Mouse (Mus musculus): ENCODE results near the gene Tpgs1. TPM values are rescaled to one million over a fixed set of nuclear protein-coding genes. Genes with fewer than 3 reads are reported as not detected.

The Tpgs1 gene
- total and polyA plus RNA-seq, 3 experiments = 23.5 to 48.0 TPM; not detected in 1

DNA sequence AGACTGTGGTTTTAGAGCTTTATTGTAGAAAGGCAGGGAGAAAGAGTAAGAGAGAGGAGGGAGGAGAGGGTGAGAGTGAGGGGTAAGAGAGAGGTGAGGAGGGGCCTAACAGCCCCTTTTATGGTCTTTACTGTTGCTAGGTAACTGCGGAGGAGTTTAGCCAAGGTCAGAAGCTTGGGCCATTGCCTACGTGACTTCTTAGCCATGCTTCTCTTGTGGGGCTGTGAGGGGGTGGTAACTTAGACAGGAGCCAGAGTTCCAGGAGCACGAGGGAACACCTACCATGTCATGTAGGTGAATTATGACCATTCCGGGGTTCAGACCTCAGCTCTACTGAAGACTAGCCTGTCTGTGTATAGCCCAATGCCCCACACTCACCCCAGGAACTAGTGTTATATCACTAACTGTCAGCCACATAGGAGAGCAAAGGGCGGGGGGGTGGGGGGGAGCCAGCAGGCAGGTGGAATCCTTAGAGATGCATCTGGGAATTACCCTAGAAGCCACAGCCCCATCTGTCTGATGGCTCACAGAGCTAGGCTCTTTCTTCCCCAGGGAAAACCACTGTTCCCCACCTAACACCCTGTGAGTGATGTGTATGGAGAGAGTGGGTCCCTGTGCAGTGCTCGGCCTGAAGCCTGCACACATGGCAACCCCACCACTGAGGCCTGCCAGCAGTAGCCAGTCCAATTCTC lies 2.4 kb downstream of the Tpgs1 start:
- DNase-seq (ENCODE audit: low read depth, low spot score) = no peak
- Histone ChIP-seq H3K4me1 (ENCODE audit: control insufficient read depth in 1 of 2, insufficient read depth in 2 of 2, low read length in 2 of 2) (peaks cover 0 to 9% of the 10 kb centered on the region in 2 experiments; a peak in 3 of 4 replicates), H3K36me3 (ENCODE audit: control insufficient read depth in 1 of 2, insufficient read depth in 2 of 2, low read length in 2 of 2) (peaks cover 0 to 4% of the 10 kb centered on the region in 2 experiments; a peak in 1 of 4 replicates), H3K27ac (ENCODE audit: control insufficient read depth, low read depth, low read length) (no peak overlapping the region), H3K9me3 (replicated peaks; ENCODE audit: insufficient read depth, low read length) (no peaks in the 10 kb centered on the region), H3K9ac (ENCODE audit: control insufficient read depth, low read depth, low read length, poor library complexity, severe bottlenecking) (no peak overlapping the region), H3K27me3 (ENCODE audit: control insufficient read depth in 1 of 2, insufficient read depth in 2 of 2, low read length in 2 of 2) (no peaks in the 10 kb centered on the region), H3K4me3 (ENCODE audit: control insufficient read depth in 1 of 2, insufficient read depth in 1 of 2, low read depth in 2 of 2, low read length in 2 of 2) (no peak overlapping the region), H3K79me2 (ENCODE audit: control insufficient read depth, insufficient read depth, low read length, poor library complexity) (peaks cover 11% of the 10 kb centered on the region)
- TF ChIP-seq CTCF (IDR thresholded peaks at IDR 0.05 in 2 of 3, conservative IDR thresholded peaks at IDR 0.05 in 1 of 3; ENCODE audit: control insufficient read depth in 1 of 3, insufficient read depth in 1 of 3, low read depth in 2 of 3, low read length in 3 of 3, poor library complexity in 1 of 3, severe bottlenecking in 1 of 3) (no peak), GATA1 (IDR thresholded peaks at IDR 0.05; ENCODE audit: low read depth, low read length) (no peak), MYC (IDR thresholded peaks at IDR 0.05; ENCODE audit: low read depth, low read length) (no peak), MAFK (IDR thresholded peaks at IDR 0.05; ENCODE audit: borderline replicate concordance, low read depth, low read length) (no peak), ZC3H11A (IDR thresholded peaks at IDR 0.05; ENCODE audit: low read depth, low read length) (no peak), TBP (IDR thresholded peaks at IDR 0.05; ENCODE audit: low read depth, low read length) (no peak), ZMIZ1 (IDR thresholded peaks at IDR 0.05; ENCODE audit: low read depth, low read length) (no peak), EP300 (IDR thresholded peaks at IDR 0.05; ENCODE audit: low read depth in 1 of 2, low read length in 2 of 2) (no peak), USF2 (IDR thresholded peaks at IDR 0.05; ENCODE audit: borderline replicate concordance in 1 of 2, insufficient read depth in 1 of 2, low read depth in 1 of 2, low read length in 2 of 2) (no peak), TAL1 (IDR thresholded peaks at IDR 0.05; ENCODE audit: low read length) (no peak), NRF1 (IDR thresholded peaks at IDR 0.05; ENCODE audit: insufficient read depth, low read depth, low read length, poor library complexity, severe bottlenecking) (no peak), GABPA (IDR thresholded peaks at IDR 0.05; ENCODE audit: low read depth, low read length) (no peak), MAZ (IDR thresholded peaks at IDR 0.05; ENCODE audit: low read depth, low read length) (no peak), E2F4 (IDR thresholded peaks at IDR 0.05; ENCODE audit: borderline replicate concordance, low read depth, low read length) (no peak), BHLHE40 (IDR thresholded peaks at IDR 0.05; ENCODE audit: borderline replicate concordance, low read depth, low read length) (no peak), MYB (IDR thresholded peaks at IDR 0.05; ENCODE audit: low read depth, low read length) (no peak), RCOR1 (IDR thresholded peaks at IDR 0.05; ENCODE audit: low read depth, low read length) (no peak)

DNA sequence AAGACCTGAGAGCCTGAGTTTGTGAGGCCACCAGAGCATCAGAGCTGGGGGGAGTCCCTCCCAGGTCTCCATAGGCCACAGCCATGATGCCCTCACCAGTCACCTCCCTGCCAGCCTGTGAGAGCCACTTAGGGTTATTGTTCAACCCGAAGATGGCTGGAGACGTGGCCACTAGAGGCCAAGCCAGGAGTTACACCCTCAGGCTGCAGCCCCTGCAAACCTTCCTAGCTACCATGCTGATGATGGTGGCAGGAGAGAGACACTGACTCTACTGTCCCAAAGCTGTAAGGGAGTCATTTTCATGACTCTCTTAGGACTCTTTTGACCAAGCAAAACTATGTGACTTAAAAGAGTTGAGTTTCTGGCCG lies 2.9 kb downstream of the Tpgs1 start:
- H3K9me3 ChIP-seq (replicated peaks; ENCODE audit: insufficient read depth, low read length) = no peaks in the 10 kb centered on the region
- DNase-seq (ENCODE audit: low read depth, low spot score) = no peak
- H3K4me3 ChIP-seq (ENCODE audit: control insufficient read depth in 1 of 2, insufficient read depth in 1 of 2, low read depth in 2 of 2, low read length in 2 of 2) = no peak overlapping the region
- H3K27me3 ChIP-seq (ENCODE audit: control insufficient read depth in 1 of 2, insufficient read depth in 2 of 2, low read length in 2 of 2) = no peaks in the 10 kb centered on the region
- peaks cover 0 to 4% of the 10 kb centered on the region in 2 experiments; a peak in 1 of 4 replicates for H3K36me3 ChIP-seq (ENCODE audit: control insufficient read depth in 1 of 2, insufficient read depth in 2 of 2, low read length in 2 of 2)
- H3K9ac ChIP-seq (ENCODE audit: control insufficient read depth, low read depth, low read length, poor library complexity, severe bottlenecking) = no peak overlapping the region
- H3K4me1 ChIP-seq (ENCODE audit: control insufficient read depth in 1 of 2, insufficient read depth in 2 of 2, low read length in 2 of 2) = peaks cover 0 to 9% of the 10 kb centered on the region in 2 experiments; a peak in 3 of 4 replicates
- TF ChIP-seq SMC3 (IDR thresholded peaks at IDR 0.05; ENCODE audit: low read depth, low read length) (no peak), ZNF384 (IDR thresholded peaks at IDR 0.05; ENCODE audit: low read depth, low read length) (no peak), E2F4 (IDR thresholded peaks at IDR 0.05; ENCODE audit: borderline replicate concordance, low read depth, low read length) (no peak), CTCF (IDR thresholded peaks at IDR 0.05 in 2 of 3, conservative IDR thresholded peaks at IDR 0.05 in 1 of 3; ENCODE audit: control insufficient read depth in 1 of 3, insufficient read depth in 1 of 3, low read depth in 2 of 3, low read length in 3 of 3, poor library complexity in 1 of 3, severe bottlenecking in 1 of 3) (no peak), ZC3H11A (IDR thresholded peaks at IDR 0.05; ENCODE audit: low read depth, low read length) (no peak), MYC (IDR thresholded peaks at IDR 0.05; ENCODE audit: low read depth, low read length) (no peak), BHLHE40 (IDR thresholded peaks at IDR 0.05; ENCODE audit: borderline replicate concordance, low read depth, low read length) (no peak), MAX (IDR thresholded peaks at IDR 0.05; ENCODE audit: low read length) (no peak), CHD2 (IDR thresholded peaks at IDR 0.05; ENCODE audit: low read length) (no peak), KAT2A (conservative IDR thresholded peaks at IDR 0.05; ENCODE audit: low read depth, low read length) (no peak), SIN3A (IDR thresholded peaks at IDR 0.05; ENCODE audit: low read length) (no peak), GATA1 (IDR thresholded peaks at IDR 0.05; ENCODE audit: low read depth, low read length) (no peak), MAFK (IDR thresholded peaks at IDR 0.05; ENCODE audit: borderline replicate concordance, low read depth, low read length) (no peak), TCF12 (IDR thresholded peaks at IDR 0.05; ENCODE audit: low read depth, low read length) (no peak), ETS1 (IDR thresholded peaks at IDR 0.05; ENCODE audit: low read depth, low read length) (no peak), JUND (IDR thresholded peaks at IDR 0.05; ENCODE audit: low read depth, low read length) (no peak), HCFC1 (IDR thresholded peaks at IDR 0.05; ENCODE audit: low read depth, low read length) (no peak), NELFE (IDR thresholded peaks at IDR 0.05; ENCODE audit: low read depth, low read length) (no peak), ZMIZ1 (IDR thresholded peaks at IDR 0.05; ENCODE audit: low read depth, low read length) (no peak)
- H3K79me2 ChIP-seq (ENCODE audit: control insufficient read depth, insufficient read depth, low read length, poor library complexity) = peaks cover 11% of the 10 kb centered on the region
- H3K27ac ChIP-seq (ENCODE audit: control insufficient read depth, low read depth, low read length) = no peak overlapping the region
